Mouse (Mus musculus) liver, embryonic 16.5 days (tissue): Measurements from ENCODE around the gene Itgb3bp. TPM values are rescaled to one million over a fixed set of nuclear protein-coding genes. Genes with fewer than 3 reads are reported as not detected.

Experiments used
- ATAC-seq: fragments of 200-750 bp; cut with Nextera tagmentation; 2 replicates; pipeline ENCODE4 v1.8.0; 2017; ENCODE audit warnings: low read depth, mild to moderate bottlenecking, moderate number of reproducible peaks, moderate library complexity
- H3K27ac ChIP-seq: fragments of 300-500 bp; sonication (generic); 2 replicates; pipeline ENCODE4 v1.5.1; 2014; ENCODE audit warnings: mild to moderate bottlenecking, low read length
- H3K27me3 ChIP-seq: fragments of 300-500 bp; sonication (generic); 2 replicates; pipeline ENCODE4 v1.6.1; 2014; ENCODE audit warnings: low read depth, low read length, mixed read lengths; ENCODE audit not compliant: control insufficient read depth, insufficient read depth
- H3K36me3 ChIP-seq: fragments of 300-500 bp; sonication (generic); 2 replicates; pipeline ENCODE4 v1.6.1; 2014; ENCODE audit warnings: mild to moderate bottlenecking; ENCODE audit not compliant: control insufficient read depth, insufficient read depth
- H3K4me1 ChIP-seq: fragments of 300-500 bp; sonication (generic); 2 replicates; pipeline ENCODE4 v1.6.1; 2014; ENCODE audit warnings: low read depth, low read length, mixed read lengths; ENCODE audit not compliant: control insufficient read depth
- H3K4me2 ChIP-seq: fragments of 300-500 bp; sonication (generic); 2 replicates; pipeline ENCODE4 v1.6.1; 2014; ENCODE audit warnings: low read depth, low read length, mixed read lengths
- H3K4me3 ChIP-seq: fragments of 300-500 bp; sonication (generic); 2 replicates; pipeline ENCODE4 v1.5.1; 2014; ENCODE audit warnings: low read depth, mild to moderate bottlenecking, low read length
- H3K9ac ChIP-seq: fragments of 300-500 bp; sonication (generic); 2 replicates; pipeline ENCODE4 v1.6.1; 2014; ENCODE audit warnings: low read depth, low read length
- H3K9me3 ChIP-seq: fragments of 300-500 bp; sonication (generic); replicated peaks from 2 replicates; pipeline ENCODE4 v1.6.1; 2016; ENCODE audit warnings: low read length; ENCODE audit not compliant: control insufficient read depth
- WGBS: fragments of 180-500 bp; shearing (Covaris S2); extraction: QIAGEN DNeasy Blood & Tissue Kit; methylation state at CpG from one replicate; pipeline ENCODE4 v1.1.7; 2014; ENCODE audit not compliant: insufficient replicate concordance; 5-methylcytosine and 5-hydroxymethylcytosine counted together
- polyA plus RNA-seq: library from polyadenylated mRNA; unstranded; fragments of >200 nt; fragmentation: Nextera tagmentation; extraction: Ambion mirVana; gene quantifications from 2 replicates; pipeline ENCODE4 v1.2.1, GENCODE M21; 2015

Itgb3bp gene
- polyA plus RNA-seq, 1 experiment from 2014 or later: 11.6 TPM

DNA sequence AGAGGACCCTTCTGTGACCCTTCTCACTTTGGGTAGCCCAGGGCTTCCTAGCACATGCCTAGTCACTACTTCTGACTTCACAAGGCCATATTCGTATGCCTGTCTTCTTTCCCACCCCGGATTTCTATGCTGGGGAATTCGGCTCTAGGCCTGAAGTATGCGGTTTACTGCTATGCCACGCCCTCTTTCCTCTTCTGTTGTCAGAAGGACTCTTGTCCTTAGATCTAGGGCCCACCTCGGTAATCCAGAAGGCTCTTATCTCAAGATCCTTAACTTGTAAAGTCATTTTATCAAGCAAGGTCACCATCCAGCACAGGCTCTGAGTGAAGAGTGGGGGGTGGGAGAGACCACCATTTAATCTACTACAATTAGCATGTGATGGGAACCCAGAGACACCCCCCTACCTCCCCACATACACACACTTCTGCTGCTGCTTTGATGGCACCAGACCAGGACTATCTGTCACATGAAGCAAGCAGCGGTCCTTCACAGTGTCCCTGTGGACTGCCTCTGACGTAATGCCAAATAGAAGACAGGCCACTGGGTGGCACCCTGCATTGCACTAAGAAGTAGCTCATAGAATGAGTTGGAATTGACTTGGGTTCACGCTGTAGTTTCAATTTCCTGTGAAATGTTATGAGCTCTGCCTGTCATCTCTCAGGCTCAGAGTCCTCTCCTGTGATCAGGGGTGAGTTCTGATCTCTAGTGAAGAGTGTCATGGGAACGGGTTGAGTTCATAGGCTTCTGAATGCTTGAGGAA, 12.2 kb upstream of the Itgb3bp start:
- WGBS: 58% methylated on average over 10 of the region's 10 CpGs
- Histone ChIP-seq H3K27me3 (no peaks in the 10 kb centered on the region), H3K4me3 (no peak overlapping the region), H3K4me1 (no peaks in the 10 kb centered on the region; the same call in none of the 2 replicates), H3K9ac (no peak overlapping the region), H3K4me2 (no peak overlapping the region), H3K27ac (no peak overlapping the region), H3K36me3 (no peaks in the 10 kb centered on the region), H3K9me3 (no peaks in the 10 kb centered on the region)
- peak; percentile 57 for ATAC-seq

GRCm38 (mm10) chr4:99939711-99940505, 10.3 kb upstream of the Itgb3bp start:
- H3K27ac ChIP-seq: no peak overlapping the region
- WGBS: 57% methylated on average over 16 of the region's 16 CpGs
- no peaks in the 10 kb centered on the region for H3K27me3 ChIP-seq
- H3K4me2 ChIP-seq: no peak overlapping the region
- H3K4me3 ChIP-seq: no peak overlapping the region
- H3K4me1 ChIP-seq: no peaks in the 10 kb centered on the region; the same call in none of the 2 replicates
- no peaks in the 10 kb centered on the region for H3K9me3 ChIP-seq
- 0 out of 2 replicates have a peak, but pooled peaks have one; percentile 16 for ATAC-seq
- no peak overlapping the region for H3K9ac ChIP-seq
- no peaks in the 10 kb centered on the region for H3K36me3 ChIP-seq

DNA sequence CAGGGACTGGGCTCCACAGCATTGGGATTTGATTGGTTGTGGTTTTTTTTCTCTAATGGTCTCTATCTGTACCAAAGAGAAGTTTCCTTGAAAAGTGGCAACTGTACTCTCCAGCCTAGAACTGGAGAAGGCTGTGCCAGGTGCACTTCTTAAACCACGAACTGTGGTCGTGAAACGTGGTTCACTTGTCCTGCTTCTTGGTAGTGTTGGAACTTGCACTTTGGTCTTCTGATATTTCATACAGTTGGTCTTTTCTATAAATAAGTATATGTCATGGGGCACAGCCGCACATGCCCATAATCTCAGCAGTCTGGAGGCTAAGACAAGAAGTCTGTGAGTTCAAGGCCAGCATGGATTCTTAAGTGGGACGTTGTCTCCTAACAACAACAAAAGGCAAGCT, 6.7 kb upstream of the Itgb3bp start:
- no peak for ATAC-seq
- no peak overlapping the region for H3K27ac ChIP-seq
- WGBS: 64% methylated on average over 5 of the region's 5 CpGs

GRCm38 (mm10) chr4:99934859-99935258, 5.2 kb upstream of the Itgb3bp start:
- Histone ChIP-seq H3K9me3 (no peaks in the 10 kb centered on the region), H3K9ac (no peak overlapping the region), H3K4me3 (no peak overlapping the region), H3K4me2 (no peak overlapping the region), H3K27me3 (no peaks in the 10 kb centered on the region), H3K36me3 (no peaks in the 10 kb centered on the region), H3K4me1 (no peaks in the 10 kb centered on the region; the same call in none of the 2 replicates), H3K27ac (no peak overlapping the region)
- 78% methylated on average over 7 of the region's 7 CpGs for WGBS
- no peak for ATAC-seq

More for the DNA sequence above, 6.7 kb upstream of the Itgb3bp start:
- no peaks in the 10 kb centered on the region for H3K27me3 ChIP-seq
- no peaks in the 10 kb centered on the region for H3K9me3 ChIP-seq
- H3K4me1 ChIP-seq: no peaks in the 10 kb centered on the region; the same call in none of the 2 replicates
- H3K4me3 ChIP-seq: no peak overlapping the region
- H3K36me3 ChIP-seq: no peaks in the 10 kb centered on the region
- H3K9ac ChIP-seq: no peak overlapping the region
- no peak overlapping the region for H3K4me2 ChIP-seq

DNA sequence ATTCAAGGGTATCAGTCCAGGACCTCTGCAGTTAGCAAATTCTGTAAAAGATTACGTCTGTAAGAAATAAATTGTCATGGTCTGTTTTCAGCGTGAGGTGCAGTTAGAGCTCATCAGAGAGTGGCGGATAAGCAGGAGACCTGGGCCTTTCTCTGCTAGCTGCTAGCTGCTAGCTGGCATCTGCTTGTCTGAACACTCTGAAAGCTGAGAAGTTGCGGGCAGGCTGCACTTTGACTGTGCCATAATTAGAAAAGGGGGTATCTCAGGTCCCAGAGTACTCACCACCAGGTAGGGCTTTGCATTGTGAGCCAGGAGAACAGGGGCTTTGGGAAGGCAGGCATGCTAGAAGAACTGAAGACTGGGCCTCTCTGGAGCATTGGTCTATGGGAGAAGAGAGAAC, 2.2 kb upstream of the Itgb3bp start:
- Histone ChIP-seq H3K27ac (no peak overlapping the region), H3K4me2 (peak overlapping the region; percentile 74; the same call in 1 of the 2 replicates), H3K27me3 (no peaks in the 10 kb centered on the region), H3K36me3 (no peaks in the 10 kb centered on the region), H3K4me1 (no peaks in the 10 kb centered on the region; the same call in none of the 2 replicates), H3K9me3 (no peaks in the 10 kb centered on the region), H3K9ac (no peak overlapping the region), H3K4me3 (peak overlapping the region; percentile 13)
- 79% methylated on average over 4 of the region's 4 CpGs for WGBS
- ATAC-seq: no peak

DNA sequence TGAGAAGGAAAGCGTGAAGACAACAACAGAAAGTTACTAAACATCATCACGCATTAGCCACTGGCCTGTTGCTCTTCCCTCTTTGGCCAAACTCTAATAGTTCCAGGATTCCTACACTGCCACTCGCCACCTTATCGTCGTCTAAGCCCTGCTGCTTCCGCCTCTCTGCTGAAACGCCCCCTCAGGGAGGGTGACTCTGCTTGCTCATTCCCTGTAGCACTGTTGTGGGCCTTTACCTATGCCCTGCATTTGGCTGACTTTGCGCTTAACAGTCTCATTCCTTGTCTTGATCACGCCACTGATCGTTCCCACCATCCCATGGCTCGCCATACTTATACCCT, 1.6 kb upstream of the Itgb3bp start:
- H3K27ac ChIP-seq: no peak overlapping the region; the same call in 1 of the 2 replicates
- H3K4me3 ChIP-seq: peak overlapping the region; percentile 71
- no peaks in the 10 kb centered on the region; the same call in none of the 2 replicates for H3K4me1 ChIP-seq
- peak overlapping the region; percentile 74 for H3K4me2 ChIP-seq
- no peaks in the 10 kb centered on the region for H3K36me3 ChIP-seq
- WGBS: 57% methylated on average over 11 of the region's 11 CpGs
- H3K27me3 ChIP-seq: no peaks in the 10 kb centered on the region
- ATAC-seq: no peak
- H3K9ac ChIP-seq: no peak overlapping the region; the same call in 1 of the 2 replicates
- no peaks in the 10 kb centered on the region for H3K9me3 ChIP-seq

- peak overlapping the region; percentile 71 for H3K4me3 ChIP-seq
- H3K9me3 ChIP-seq: no peaks in the 10 kb centered on the region
- H3K4me1 ChIP-seq: no peaks in the 10 kb centered on the region; the same call in none of the 2 replicates
- no peaks in the 10 kb centered on the region for H3K36me3 ChIP-seq
- H3K27me3 ChIP-seq: no peaks in the 10 kb centered on the region
- 46% methylated on average over 10 of the region's 10 CpGs for WGBS
- peak overlapping the region; percentile 2; the same call in 1 of the 2 replicates for H3K9ac ChIP-seq
- no peak for ATAC-seq
- H3K27ac ChIP-seq: peak overlapping the region; percentile 94
- peak overlapping the region; percentile 74 for H3K4me2 ChIP-seq
These were observed 1.1 kb upstream of the Itgb3bp start for GRCm38 (mm10) chr4:99930518-99931239.

GRCm38 (mm10) chr4:99929149-99929612, 432 bp downstream of the Itgb3bp start, which contains the start of gene Pgm1:
Gene Pgm1, plus strand, starts transcription at chr4:99929414.
- peak within 1 kb of the TSS; percentile 74 for H3K4me2 ChIP-seq
- H3K27me3 ChIP-seq: no peaks in the 10 kb centered on the region

More at GRCm38 (mm10) chr4:99929149-99929612, 432 bp downstream of the Itgb3bp start, which contains the start of gene Pgm1:
- WGBS: 2% methylated on average over 23 of the region's 23 CpGs
- Histone ChIP-seq H3K36me3 (no peaks in the 10 kb centered on the region), H3K4me3 (peak within 1 kb of the TSS; percentile 71), H3K9ac (peak within 1 kb of the TSS; percentile 69), H3K9me3 (no peaks in the 10 kb centered on the region), H3K4me1 (no peaks in the 10 kb centered on the region; the same call in none of the 2 replicates), H3K27ac (peak within 1 kb of the TSS; percentile 94)
- peak; percentile 84 for ATAC-seq
